Mouse (Mus musculus): ENCODE measurements around the gene Csdc2. TPM values are rescaled to one million over a fixed set of nuclear protein-coding genes. Genes with fewer than 3 reads are reported as not detected.
A peak's percentile ranks its signal among the peaks of the same experiment; 100 is the strongest.

Csdc2 gene
- polyA plus RNA-seq, 1 experiment, result 38.3 TPM

DNA sequence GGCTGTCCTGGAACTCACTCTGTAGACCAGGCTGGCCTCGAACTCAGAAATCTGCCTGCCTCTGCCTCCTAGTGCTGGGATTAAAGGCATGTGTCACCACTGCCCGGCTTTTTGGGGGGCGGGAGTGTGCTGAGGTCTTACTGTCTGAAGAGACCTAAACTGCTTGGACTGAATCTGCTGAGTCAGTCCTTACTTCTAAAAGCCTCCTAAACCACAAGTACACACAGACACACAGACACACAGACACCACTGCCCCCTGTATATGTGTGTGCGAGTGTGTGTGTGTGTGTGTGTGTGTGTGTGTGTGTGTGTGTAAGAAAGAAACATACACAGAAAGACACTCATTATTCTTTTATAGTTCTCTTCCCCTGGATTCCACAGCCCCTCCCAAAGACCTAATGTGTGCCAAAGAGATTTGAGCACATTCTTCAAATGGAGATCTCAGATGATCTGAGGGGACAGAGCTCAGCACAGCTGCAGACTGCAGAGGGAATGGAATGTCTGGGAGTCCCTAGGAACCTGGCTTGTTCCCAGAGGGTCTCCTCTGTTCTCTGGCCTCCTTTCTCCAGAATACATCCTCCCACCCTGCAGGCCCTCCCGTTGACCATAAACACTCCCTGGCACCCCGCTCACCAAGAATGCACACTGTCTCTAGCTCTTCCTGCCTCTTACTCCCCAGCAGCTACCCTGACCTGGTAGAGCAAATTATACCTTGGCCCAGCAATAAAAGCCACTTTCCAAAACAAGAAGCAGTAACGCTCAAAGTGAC is 506 bp upstream of the Csdc2 start:
- TF ChIP-seq MYOD1 (IDR thresholded peaks at IDR 0.05; ENCODE audit: control insufficient read depth in 1 of 3, insufficient read length in 2 of 3, low read depth in 2 of 3), result peak in 2 of 3 experiments; percentile 37 to 55
- peak in 2 of 3 experiments; percentile 28 to 48 for TF ChIP-seq MYOG (IDR thresholded peaks at IDR 0.05; ENCODE audit: control insufficient read depth in 1 of 3, insufficient read depth in 1 of 3, insufficient read length in 2 of 3, low read depth in 2 of 3)
- TF ChIP-seq E2F4 (IDR thresholded peaks at IDR 0.05; ENCODE audit: insufficient read depth), result no peak
- Histone ChIP-seq H3K79me2 (ENCODE audit: control insufficient read depth, insufficient read depth) (no peaks in the 10 kb centered on the region), H3K4me3 (peak overlapping the region; percentile 33), H3K36me3 (ENCODE audit: control insufficient read depth, insufficient read depth) (no peaks in the 10 kb centered on the region), H3K27me3 (ENCODE audit: control insufficient read depth, insufficient read depth, insufficient read length) (no peaks in the 10 kb centered on the region), H3ac (ENCODE audit: control insufficient read depth, insufficient read length) (no peak overlapping the region), H3K4me2 (ENCODE audit: low read depth) (peak overlapping the region; percentile 82)

GRCm38 (mm10) chr15:81937098-81937972 is 776 bp downstream of the Csdc2 start:
- H3K4me3 ChIP-seq, result peak overlapping the region; percentile 33

GRCm38 (mm10) chr15:81938246-81938645 is 1.7 kb downstream of the Csdc2 start:
- Histone ChIP-seq H3K36me3 (ENCODE audit: control insufficient read depth, insufficient read depth) (no peaks in the 10 kb centered on the region), H3K4me2 (ENCODE audit: low read depth) (peak overlapping the region; percentile 82), H3K79me2 (ENCODE audit: control insufficient read depth, insufficient read depth) (no peaks in the 10 kb centered on the region), H3ac (ENCODE audit: control insufficient read depth, insufficient read length) (no peak overlapping the region), H3K4me3 (peak overlapping the region; percentile 33), H3K27me3 (ENCODE audit: control insufficient read depth, insufficient read depth, insufficient read length) (no peaks in the 10 kb centered on the region)
- no peak for TF ChIP-seq E2F4 (IDR thresholded peaks at IDR 0.05; ENCODE audit: insufficient read depth)

More at GRCm38 (mm10) chr15:81937098-81937972, 776 bp downstream of the Csdc2 start:
- Histone ChIP-seq H3ac (ENCODE audit: control insufficient read depth, insufficient read length) (no peak overlapping the region), H3K4me2 (ENCODE audit: low read depth) (peak overlapping the region; percentile 82), H3K79me2 (ENCODE audit: control insufficient read depth, insufficient read depth) (no peaks in the 10 kb centered on the region), H3K36me3 (ENCODE audit: control insufficient read depth, insufficient read depth) (no peaks in the 10 kb centered on the region), H3K27me3 (ENCODE audit: control insufficient read depth, insufficient read depth, insufficient read length) (no peaks in the 10 kb centered on the region)
- TF ChIP-seq POLR2AphosphoS2 (IDR thresholded peaks at IDR 0.05; ENCODE audit: insufficient read length, low read depth) (no peak), CEBPB (IDR thresholded peaks at IDR 0.05; ENCODE audit: insufficient read depth, poor library complexity, severe bottlenecking) (no peak), TCF12 (IDR thresholded peaks at IDR 0.05; ENCODE audit: insufficient read depth, poor library complexity, severe bottlenecking) (no peak), MYOD1 (IDR thresholded peaks at IDR 0.05; ENCODE audit: control insufficient read depth in 1 of 3, insufficient read length in 2 of 3, low read depth in 2 of 3) (peak in 2 of 3 experiments; percentile 67 to 77), POLR2A (IDR thresholded peaks at IDR 0.05; ENCODE audit: insufficient read length, low read depth) (no peak), TCF3 (IDR thresholded peaks at IDR 0.05; ENCODE audit: insufficient read length, low read depth) (no peak), MAX (IDR thresholded peaks at IDR 0.05; ENCODE audit: low read depth) (no peak), E2F4 (IDR thresholded peaks at IDR 0.05; ENCODE audit: insufficient read depth) (no peak), SRF (IDR thresholded peaks at IDR 0.05; ENCODE audit: control insufficient read depth, insufficient read length, low read depth) (peak; percentile 42), MYOG (IDR thresholded peaks at IDR 0.05; ENCODE audit: control insufficient read depth in 1 of 3, insufficient read depth in 1 of 3, insufficient read length in 2 of 3, low read depth in 2 of 3) (peak in 2 of 3 experiments; percentile 78 to 81), USF1 (IDR thresholded peaks at IDR 0.05; ENCODE audit: low read depth) (no peak), REST (IDR thresholded peaks at IDR 0.05; ENCODE audit: insufficient read depth, insufficient read length) (no peak)

GRCm38 (mm10) chr15:81939157-81939715 is 2.7 kb downstream of the Csdc2 start:
- TF ChIP-seq TCF3 (IDR thresholded peaks at IDR 0.05; ENCODE audit: insufficient read length, low read depth) (no peak), MAX (IDR thresholded peaks at IDR 0.05; ENCODE audit: low read depth) (no peak), MYOD1 (IDR thresholded peaks at IDR 0.05; ENCODE audit: control insufficient read depth in 1 of 3, insufficient read length in 2 of 3, low read depth in 2 of 3) (peak in 1 of 3 experiments; percentile 59)
- Histone ChIP-seq H3K4me3 (no peak overlapping the region), H3K27me3 (ENCODE audit: control insufficient read depth, insufficient read depth, insufficient read length) (no peaks in the 10 kb centered on the region), H3K36me3 (ENCODE audit: control insufficient read depth, insufficient read depth) (no peaks in the 10 kb centered on the region), H3K79me2 (ENCODE audit: control insufficient read depth, insufficient read depth) (no peaks in the 10 kb centered on the region), H3K4me2 (ENCODE audit: low read depth) (peak overlapping the region; percentile 82), H3ac (ENCODE audit: control insufficient read depth, insufficient read length) (no peak overlapping the region)

DNA sequence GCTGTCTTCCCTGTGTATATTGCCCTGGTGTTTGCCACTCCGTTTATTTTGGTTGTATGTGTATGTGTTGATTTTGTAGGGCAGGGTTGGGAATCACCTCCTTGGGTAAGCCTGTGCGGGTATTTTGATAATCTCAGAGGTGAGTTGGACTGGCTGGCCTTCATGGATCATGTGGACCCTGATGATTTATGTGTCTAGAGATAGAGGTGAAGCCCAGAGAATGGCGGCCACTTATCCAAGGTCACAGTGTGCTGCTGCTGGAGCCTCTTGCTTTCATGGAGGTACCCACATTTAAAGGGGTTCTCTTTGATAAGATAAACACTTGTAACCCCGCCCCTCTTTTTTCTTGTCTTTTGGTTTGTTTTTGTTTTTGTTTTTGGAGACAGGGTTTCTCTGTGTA is 3.2 kb downstream of the Csdc2 start:
- no peak for TF ChIP-seq MYOD1 (IDR thresholded peaks at IDR 0.05; ENCODE audit: control insufficient read depth in 1 of 3, insufficient read length in 2 of 3, low read depth in 2 of 3)
- TF ChIP-seq TCF12 (IDR thresholded peaks at IDR 0.05; ENCODE audit: insufficient read depth, poor library complexity, severe bottlenecking), result no peak
- no peak for TF ChIP-seq E2F4 (IDR thresholded peaks at IDR 0.05; ENCODE audit: insufficient read depth)
- TF ChIP-seq MAX (IDR thresholded peaks at IDR 0.05; ENCODE audit: low read depth), result no peak
- TF ChIP-seq USF1 (IDR thresholded peaks at IDR 0.05; ENCODE audit: low read depth), result no peak
- no peak for TF ChIP-seq POLR2AphosphoS2 (IDR thresholded peaks at IDR 0.05; ENCODE audit: insufficient read length, low read depth)
- TF ChIP-seq REST (IDR thresholded peaks at IDR 0.05; ENCODE audit: insufficient read depth, insufficient read length), result no peak
- no peak for TF ChIP-seq POLR2A (IDR thresholded peaks at IDR 0.05; ENCODE audit: insufficient read length, low read depth)
- no peak for TF ChIP-seq SRF (IDR thresholded peaks at IDR 0.05; ENCODE audit: control insufficient read depth, insufficient read length, low read depth)
- no peak for TF ChIP-seq TCF3 (IDR thresholded peaks at IDR 0.05; ENCODE audit: insufficient read length, low read depth)
- no peak for TF ChIP-seq CEBPB (IDR thresholded peaks at IDR 0.05; ENCODE audit: insufficient read depth, poor library complexity, severe bottlenecking)
- TF ChIP-seq MYOG (IDR thresholded peaks at IDR 0.05; ENCODE audit: control insufficient read depth in 1 of 3, insufficient read depth in 1 of 3, insufficient read length in 2 of 3, low read depth in 2 of 3), result no peak
- Histone ChIP-seq H3K79me2 (ENCODE audit: control insufficient read depth, insufficient read depth) (no peaks in the 10 kb centered on the region), H3K36me3 (ENCODE audit: control insufficient read depth, insufficient read depth) (no peaks in the 10 kb centered on the region), H3K27me3 (ENCODE audit: control insufficient read depth, insufficient read depth, insufficient read length) (no peaks in the 10 kb centered on the region), H3K4me3 (no peak overlapping the region), H3ac (ENCODE audit: control insufficient read depth, insufficient read length) (no peak overlapping the region), H3K4me2 (ENCODE audit: low read depth) (peak overlapping the region; percentile 38)
